Mouse (Mus musculus): ENCODE data around the gene Csmd2. TPM values are rescaled to one million over a fixed set of nuclear protein-coding genes. Genes with fewer than 3 reads are reported as not detected.
"Not testable (repeated sequence)": the region's sequence is repeated elsewhere in the genome, so short reads cannot be mapped to it uniquely, and the experiment has no call there.

The Csmd2 gene
- polyA plus RNA-seq, 1 experiment from 2014 or later, result 0.07 TPM

- H3K9ac ChIP-seq, result no peak overlapping the region
- no peak for ATAC-seq
- no peak overlapping the region for H3K27ac ChIP-seq
- no peak overlapping the region for H3K4me2 ChIP-seq
- H3K4me1 ChIP-seq, result peaks cover 11% of the 10 kb centered on the region
- no peaks in the 10 kb centered on the region for H3K27me3 ChIP-seq (replicated peaks)
- H3K36me3 ChIP-seq, result peaks cover 33% of the 10 kb centered on the region
- no peaks in the 10 kb centered on the region for H3K9me3 ChIP-seq (replicated peaks)
- WGBS (ENCODE audit: insufficient replicate concordance), result 82% methylated on average over 4 of the region's 4 CpGs
- H3K4me3 ChIP-seq, result no peak overlapping the region
These were observed 605.6 kb downstream of the Csmd2 start for GRCm38 (mm10) chr4:128593286-128593685.

- no peak overlapping the region for H3K27ac ChIP-seq
- H3K9ac ChIP-seq, result no peak overlapping the region
- H3K4me2 ChIP-seq, result no peak overlapping the region
- no peaks in the 10 kb centered on the region for H3K9me3 ChIP-seq (replicated peaks)
- H3K36me3 ChIP-seq, result peaks cover 25% of the 10 kb centered on the region
- no peak for ATAC-seq
- H3K27me3 ChIP-seq (replicated peaks), result no peaks in the 10 kb centered on the region
- no peak overlapping the region for H3K4me3 ChIP-seq
- WGBS (ENCODE audit: insufficient replicate concordance), result 55% methylated on average over 5 of the region's 5 CpGs
- H3K4me1 ChIP-seq, result peaks cover 11% of the 10 kb centered on the region
These were observed 606.4 kb downstream of the Csmd2 start for GRCm38 (mm10) chr4:128594062-128594461.

DNA sequence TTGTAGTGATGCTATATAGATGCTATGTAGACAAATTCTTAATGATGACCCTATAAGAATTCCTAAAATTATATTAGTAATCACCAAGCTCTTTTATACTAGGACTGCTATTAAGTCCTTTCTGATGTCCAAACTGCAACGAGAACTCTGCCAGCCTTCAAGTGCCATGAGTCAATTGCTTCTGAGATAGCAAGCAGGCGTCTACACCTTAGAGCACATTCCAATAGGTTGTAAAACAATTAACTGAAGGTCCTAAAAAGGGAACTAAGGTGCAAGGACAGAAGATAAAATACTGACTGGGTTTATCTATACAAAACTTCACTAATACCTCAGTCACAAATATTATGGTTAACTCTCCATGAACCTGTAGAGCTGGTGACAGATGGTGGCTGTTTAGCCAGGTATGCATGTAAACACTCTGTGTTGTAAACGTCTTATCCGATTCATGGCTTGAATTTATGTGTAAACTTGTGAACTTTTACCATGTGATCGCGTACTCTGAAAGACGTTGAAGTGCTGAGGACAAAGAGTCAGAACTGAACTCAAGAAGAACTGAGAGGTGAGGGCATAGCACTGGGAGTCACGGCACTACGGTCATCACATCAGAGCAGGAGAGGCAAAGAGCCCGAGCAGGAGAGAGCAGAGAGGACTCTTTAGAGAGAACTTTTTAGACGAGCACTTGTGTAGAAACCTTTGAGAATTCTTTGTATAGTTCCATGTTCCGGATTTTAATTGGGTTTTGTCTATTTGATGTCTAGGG lies 610.3 kb downstream of the Csmd2 start:
- Histone ChIP-seq H3K9ac (no peak overlapping the region), H3K4me3 (no peak overlapping the region), H3K27ac (no peak overlapping the region), H3K4me1 (peaks cover 11% of the 10 kb centered on the region), H3K27me3 (replicated peaks) (no peaks in the 10 kb centered on the region), H3K9me3 (replicated peaks) (no peaks in the 10 kb centered on the region), H3K36me3 (peaks cover 11% of the 10 kb centered on the region), H3K4me2 (no peak overlapping the region)
- WGBS (ENCODE audit: insufficient replicate concordance), result 72% methylated on average over 12 of the region's 12 CpGs
- ATAC-seq, result no peak

DNA sequence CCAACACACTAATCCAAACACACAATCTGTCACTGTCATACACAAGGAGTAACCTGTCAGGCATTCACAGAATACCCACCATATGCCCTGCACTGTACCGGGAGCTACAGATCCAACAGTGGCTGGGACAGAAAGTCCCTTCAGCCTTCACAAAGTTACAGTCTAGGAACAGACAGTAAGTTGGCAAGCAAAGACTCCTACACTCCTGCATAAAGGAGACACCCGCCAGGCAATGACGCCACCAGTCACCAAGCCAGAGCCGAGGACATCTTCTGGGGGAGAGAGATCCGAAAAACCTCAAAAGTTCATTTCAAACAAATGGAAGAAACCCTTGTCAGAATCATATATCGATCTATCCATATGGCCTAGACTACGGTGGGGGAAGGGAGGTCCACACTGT lies 618.9 kb downstream of the Csmd2 start:
- Histone ChIP-seq H3K27ac (no peak overlapping the region), H3K4me3 (no peak overlapping the region), H3K36me3 (peaks cover 27% of the 10 kb centered on the region), H3K9ac (no peak overlapping the region), H3K27me3 (replicated peaks) (no peaks in the 10 kb centered on the region), H3K4me1 (peaks cover 24% of the 10 kb centered on the region), H3K4me2 (no peak overlapping the region), H3K9me3 (replicated peaks) (no peaks in the 10 kb centered on the region)
- ATAC-seq, result no peak
- 83% methylated on average over 7 of the region's 7 CpGs for WGBS (ENCODE audit: insufficient replicate concordance)

- Histone ChIP-seq H3K4me1 (peaks cover 25% of the 10 kb centered on the region), H3K27ac (no peak overlapping the region), H3K4me2 (no peak overlapping the region), H3K4me3 (no peak overlapping the region), H3K27me3 (replicated peaks) (no peaks in the 10 kb centered on the region), H3K36me3 (peaks cover 19% of the 10 kb centered on the region), H3K9ac (no peak overlapping the region), H3K9me3 (replicated peaks) (no peaks in the 10 kb centered on the region)
- ATAC-seq, result no peak
- 86% methylated on average over 11 of the region's 11 CpGs for WGBS (ENCODE audit: insufficient replicate concordance)
These were observed 620.0 kb downstream of the Csmd2 start for GRCm38 (mm10) chr4:128607661-128608060.

DNA sequence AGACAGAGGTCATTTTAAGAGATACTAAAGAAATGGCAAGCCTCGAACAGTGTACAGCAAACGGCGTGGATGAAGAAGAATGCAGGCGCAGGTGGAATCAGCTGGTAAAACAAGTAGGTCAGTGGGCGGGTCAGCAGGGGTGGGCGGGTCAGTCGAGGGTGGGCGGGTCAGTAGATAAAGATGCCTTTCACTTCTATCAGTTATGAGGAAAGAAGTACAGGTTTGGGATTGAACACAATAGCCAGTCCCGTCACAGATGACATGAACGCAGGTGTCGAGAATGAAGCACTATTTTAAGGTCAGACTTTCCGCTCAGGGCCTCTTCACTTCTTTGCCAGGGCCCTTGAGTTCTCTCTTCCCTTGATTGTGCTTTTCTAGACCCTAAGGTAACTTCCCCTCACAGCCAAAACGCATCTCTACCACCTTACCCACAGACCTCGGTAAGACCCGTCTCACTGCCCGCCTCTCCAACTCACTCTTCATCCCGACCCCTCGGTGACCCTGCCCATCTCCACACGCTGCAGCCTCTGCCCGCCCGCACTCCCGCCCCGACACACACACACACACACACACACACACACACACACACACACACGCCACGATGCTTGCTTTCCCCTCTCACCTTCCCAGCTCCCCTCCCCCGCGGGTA lies 621.7 kb downstream of the Csmd2 start:
- H3K9me3 ChIP-seq (replicated peaks), result no peaks in the 10 kb centered on the region
- WGBS (ENCODE audit: insufficient replicate concordance), result 7% methylated on average over 25 of the region's 27 CpGs
- peak overlapping the region; percentile 72 for H3K4me3 ChIP-seq
- no peak for ATAC-seq
- peak overlapping the region; percentile 89 for H3K4me2 ChIP-seq
- peak overlapping the region; percentile 74 for H3K9ac ChIP-seq
- peaks cover 1% of the 10 kb centered on the region; the same call in 1 of the 2 replicates for H3K36me3 ChIP-seq
- peaks cover 25% of the 10 kb centered on the region for H3K4me1 ChIP-seq
- H3K27ac ChIP-seq, result peak overlapping the region; percentile 60
- 0 out of 2 replicates have a peak, but pooled peaks cover under 1% of the 10 kb centered on the region for H3K27me3 ChIP-seq (replicated peaks)

GRCm38 (mm10) chr4:128609925-128610402 lies 622.3 kb downstream of the Csmd2 start, which contains the start of gene Zscan20:
Gene Zscan20 (minus strand): TSS chr4:128610098.
- H3K27ac ChIP-seq, result peak within 1 kb of the TSS; percentile 60

GRCm38 (mm10) chr4:128610706-128611105 lies 623.0 kb downstream of the Csmd2 start:
- 27% methylated on average over 10 of the region's 10 CpGs for WGBS (ENCODE audit: insufficient replicate concordance)
- H3K27me3 ChIP-seq (replicated peaks), result peaks cover 6% of the 10 kb centered on the region
- peak overlapping the region; percentile 89 for H3K4me2 ChIP-seq
- H3K4me1 ChIP-seq, result peaks cover 25% of the 10 kb centered on the region
- H3K4me3 ChIP-seq, result peak overlapping the region; percentile 72
- peak overlapping the region; percentile 49; the same call in 1 of the 2 replicates for H3K27ac ChIP-seq
- ATAC-seq, result no peak
- 0 out of 2 replicates have a peak overlapping the region, but pooled peaks have one; percentile 17 for H3K9ac ChIP-seq
- H3K36me3 ChIP-seq, result no peaks in the 10 kb centered on the region
- H3K9me3 ChIP-seq (replicated peaks), result no peaks in the 10 kb centered on the region

More at GRCm38 (mm10) chr4:128609925-128610402, 622.3 kb downstream of the Csmd2 start, which contains the start of gene Zscan20:
- WGBS (ENCODE audit: insufficient replicate concordance), result under 1% methylated on average over 24 of the region's 24 CpGs
- Histone ChIP-seq H3K27me3 (replicated peaks) (0 out of 2 replicates have a peak, but pooled peaks cover 4% of the 10 kb centered on the region), H3K9me3 (replicated peaks) (no peaks in the 10 kb centered on the region), H3K4me3 (peak within 1 kb of the TSS; percentile 72), H3K4me2 (peak within 1 kb of the TSS; percentile 89), H3K9ac (peak within 1 kb of the TSS; percentile 74), H3K4me1 (peaks cover 25% of the 10 kb centered on the region), H3K36me3 (no peaks in the 10 kb centered on the region)
- ATAC-seq, result peak; percentile 98

DNA sequence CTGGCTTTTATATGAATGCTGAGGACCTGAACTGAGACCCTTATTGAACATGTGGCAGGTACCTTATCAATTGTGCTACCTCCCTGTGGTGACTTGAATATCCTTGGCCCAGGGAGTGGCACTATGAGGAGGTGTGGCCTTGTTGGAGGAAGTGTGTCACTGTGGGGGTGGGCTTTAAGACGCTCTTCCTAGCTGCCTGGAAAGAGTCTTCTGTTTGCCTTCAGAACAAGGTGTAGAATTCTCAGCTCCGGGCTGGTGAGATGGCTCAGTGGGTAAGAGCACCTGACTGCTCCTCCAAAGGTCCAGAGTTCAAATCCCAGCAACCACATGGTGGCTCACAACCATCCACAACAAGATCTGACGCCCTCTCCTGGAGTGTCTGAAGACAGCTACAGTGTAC lies 624.1 kb downstream of the Csmd2 start:
- peaks cover 25% of the 10 kb centered on the region for H3K4me1 ChIP-seq
- peaks cover 16% of the 10 kb centered on the region for H3K27me3 ChIP-seq (replicated peaks)
- H3K4me3 ChIP-seq; ATAC-seq; H3K27ac ChIP-seq; H3K9ac ChIP-seq; H3K9me3 ChIP-seq (replicated peaks); H3K4me2 ChIP-seq; H3K36me3 ChIP-seq: not testable (repeated sequence)
- 69% methylated on average over 3 of the region's 3 CpGs for WGBS (ENCODE audit: insufficient replicate concordance)

- Histone ChIP-seq H3K9ac (no peak overlapping the region), H3K4me3 (no peak overlapping the region), H3K27ac (no peak overlapping the region), H3K9me3 (replicated peaks) (no peaks in the 10 kb centered on the region), H3K4me2 (no peak overlapping the region), H3K4me1 (peaks cover 38% of the 10 kb centered on the region), H3K27me3 (replicated peaks) (peaks cover 32% of the 10 kb centered on the region), H3K36me3 (no peaks in the 10 kb centered on the region)
- 25% methylated on average over 8 of the region's 8 CpGs for WGBS (ENCODE audit: insufficient replicate concordance)
- no peak for ATAC-seq
These were observed 625.7 kb downstream of the Csmd2 start for GRCm38 (mm10) chr4:128613326-128613725.

DNA sequence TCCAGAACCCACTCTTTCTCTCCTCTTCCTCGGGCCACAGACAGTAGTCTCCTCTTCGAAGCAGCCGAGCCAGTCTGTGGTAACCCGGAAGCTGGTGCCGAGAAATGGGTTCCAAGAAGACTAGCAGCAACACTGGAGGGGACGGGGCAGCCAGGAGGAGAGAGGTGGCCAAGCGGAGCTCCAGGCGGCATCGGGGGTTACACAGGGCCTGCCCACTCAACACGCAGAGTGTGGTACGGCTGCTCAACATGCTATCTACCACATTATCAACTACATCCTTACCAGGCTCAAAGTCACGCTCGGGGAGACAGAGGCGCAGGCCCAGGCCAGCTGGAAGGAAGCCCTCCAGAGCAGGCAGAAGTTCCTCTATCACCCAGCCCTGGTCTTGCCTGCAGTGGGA lies 628.1 kb downstream of the Csmd2 start:
- no peaks in the 10 kb centered on the region for H3K9me3 ChIP-seq (replicated peaks)
- 39% methylated on average over 14 of the region's 14 CpGs for WGBS (ENCODE audit: insufficient replicate concordance)
- H3K4me1 ChIP-seq, result peaks cover 30% of the 10 kb centered on the region
- H3K27me3 ChIP-seq (replicated peaks), result peaks cover 45% of the 10 kb centered on the region
- H3K9ac ChIP-seq, result no peak overlapping the region
- no peak for ATAC-seq
- peak overlapping the region; percentile 11; the same call in 1 of the 2 replicates for H3K4me2 ChIP-seq
- H3K27ac ChIP-seq, result no peak overlapping the region
- no peak overlapping the region for H3K4me3 ChIP-seq
- no peaks in the 10 kb centered on the region for H3K36me3 ChIP-seq

Data from liver, embryonic 12.5 days (tissue).